Mouse (Mus musculus) intestine, embryonic 14.5 days (tissue): ENCODE measurements around the gene Slc5a3. TPM values are rescaled to one million over a fixed set of nuclear protein-coding genes. Genes with fewer than 3 reads are reported as not detected.

Experiments
- ATAC-seq: fragments of 200-750 bp; cut with Nextera tagmentation; replicated peaks from 2 replicates; pipeline ENCODE4 v1.8.0; 2017; ENCODE audit warnings: low read depth, moderate number of reproducible peaks, moderate TSS enrichment, moderate library complexity; ENCODE audit not compliant: low FRiP score, low TSS enrichment
- DNase-seq: peaks from one replicate; pipeline ENCODE4 v3.0.0-alpha.2; 2018; ENCODE audit warnings: low spot score
- H3K27ac ChIP-seq: fragments of 300-500 bp; sonication (generic); 2 replicates; pipeline ENCODE4 v1.5.1; 2014; ENCODE audit warnings: low read depth, mild to moderate bottlenecking, control low read depth
- H3K27me3 ChIP-seq: fragments of 300-500 bp; sonication (generic); replicated peaks from 2 replicates; pipeline ENCODE4 v1.6.1; 2014; ENCODE audit warnings: low read length, control low read depth; ENCODE audit not compliant: control insufficient read depth, insufficient read depth
- H3K36me3 ChIP-seq: fragments of 300-500 bp; sonication (generic); 2 replicates; pipeline ENCODE4 v1.6.1; 2014; ENCODE audit warnings: low read length, control low read depth; ENCODE audit not compliant: control insufficient read depth, insufficient read depth
- H3K4me1 ChIP-seq: fragments of 300-500 bp; sonication (generic); replicated peaks from 2 replicates; pipeline ENCODE4 v1.6.1; 2014; ENCODE audit warnings: low read length, control low read depth, mixed read lengths; ENCODE audit not compliant: control insufficient read depth, insufficient read depth
- H3K4me2 ChIP-seq: fragments of 300-500 bp; sonication (generic); 2 replicates; pipeline ENCODE4 v1.6.1; 2014; ENCODE audit warnings: low read length
- H3K4me3 ChIP-seq: fragments of 300-500 bp; sonication (generic); 2 replicates; pipeline ENCODE4 v1.5.1; 2014; ENCODE audit warnings: low read depth, low read length, control low read depth, mixed read lengths
- H3K9ac ChIP-seq: fragments of 300-500 bp; sonication (generic); 2 replicates; pipeline ENCODE4 v1.6.1; 2014; ENCODE audit warnings: mild to moderate bottlenecking, low read length
- H3K9me3 ChIP-seq: fragments of 300-500 bp; sonication (generic); 2 replicates; pipeline ENCODE4 v1.6.1; 2016; ENCODE audit warnings: low read length, control low read depth; ENCODE audit not compliant: control insufficient read depth
- WGBS: fragments of 180-500 bp; shearing (Covaris S2); extraction: QIAGEN DNeasy Blood & Tissue Kit; methylation state at CpG from one replicate; pipeline ENCODE4 v1.1.7; 2014; 5-methylcytosine and 5-hydroxymethylcytosine counted together
- polyA plus RNA-seq: library from polyadenylated mRNA; unstranded; fragments of >200 nt; fragmentation: Nextera tagmentation; extraction: Ambion mirVana; gene quantifications from 2 replicates; pipeline ENCODE4 v1.2.1, GENCODE M21; 2014

Slc5a3 gene
- 8.4 and 9.1 TPM in 2 replicates for polyA plus RNA-seq

DNA sequence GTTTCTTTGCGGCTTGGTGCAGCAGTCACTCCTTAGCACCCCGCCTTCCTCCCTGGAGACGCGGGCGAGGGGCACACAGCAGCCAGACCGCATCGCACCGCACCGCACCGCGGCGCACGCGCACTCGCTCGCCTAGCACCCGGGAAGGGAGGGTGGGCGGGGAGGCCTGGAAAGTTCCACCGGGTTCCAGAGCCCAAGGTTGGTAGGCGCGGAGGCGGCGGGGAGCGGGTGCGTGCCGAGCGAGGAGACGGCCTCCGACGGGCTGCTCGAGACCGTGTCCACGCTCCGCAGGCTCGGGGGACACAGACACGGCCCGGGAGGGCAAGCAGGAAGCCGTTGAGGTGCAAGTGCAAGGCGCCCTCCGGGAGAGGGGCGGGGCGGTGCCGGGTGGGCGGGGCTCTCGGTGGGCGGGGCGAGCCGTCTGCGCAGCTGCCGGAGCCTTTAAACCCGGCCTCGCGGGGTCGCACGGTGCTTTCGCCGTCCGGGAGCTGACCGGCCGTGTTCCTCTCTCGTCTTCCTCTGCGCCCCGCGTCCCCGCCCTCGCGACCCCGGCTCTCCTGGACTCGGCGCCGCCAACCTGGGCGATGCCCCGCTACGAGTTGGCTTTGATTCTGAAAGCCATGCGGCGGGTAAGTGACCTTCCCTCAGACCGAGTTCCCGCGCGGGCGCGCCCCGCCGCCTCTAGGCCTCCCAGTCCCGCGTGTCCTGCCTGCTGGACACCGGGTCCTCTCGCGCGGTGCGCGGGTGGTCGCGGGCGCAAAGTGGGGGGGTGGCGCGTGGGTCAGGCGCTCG, at the start of gene Slc5a3, which contains the start of the genes Mrps6 and Gm49711:
Slc5a3 (plus strand) TSS at position 471 of the 792 bp plus-strand sequence.
Mrps6 (plus strand) TSS at position 419 of the 792 bp plus-strand sequence.
Gm49711 (plus strand) TSS at position 465 of the 792 bp plus-strand sequence.
- DNase-seq (peak; percentile 99), ATAC-seq (peak; percentile 93)
- Histone ChIP-seq H3K4me2 (peak within 1 kb of the TSS; percentile 67), H3K4me3 (peak within 1 kb of the TSS; percentile 94), H3K9me3 (peaks cover 6% of the 10 kb centered on the region; the same call in 1 of the 2 replicates), H3K9ac (peak within 1 kb of the TSS; percentile 59), H3K36me3 (peaks cover 16% of the 10 kb centered on the region), H3K27me3 (no peaks in the 10 kb centered on the region), H3K4me1 (peaks cover 18% of the 10 kb centered on the region), H3K27ac (peak within 1 kb of the TSS; percentile 69)
- WGBS = 0% methylated on average over 83 of the region's 99 CpGs

DNA sequence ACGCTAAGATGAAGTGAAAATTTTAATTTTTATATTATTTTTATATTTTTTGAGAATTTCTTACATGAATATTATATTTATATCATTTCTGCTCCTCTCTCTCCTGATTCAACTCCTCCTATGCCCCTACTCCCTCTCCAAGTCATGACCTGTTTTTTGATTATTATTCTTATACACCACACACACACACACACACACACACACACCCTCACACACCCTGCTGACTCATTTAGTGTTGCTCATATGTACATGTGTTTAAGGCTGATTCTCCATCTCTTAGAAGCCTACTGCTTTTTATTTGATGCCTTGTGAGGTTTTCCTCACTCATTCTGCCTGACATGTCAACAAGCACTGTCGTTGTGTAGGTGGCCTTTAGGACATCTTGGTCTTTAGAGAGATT, 48.5 kb upstream of the Slc5a3 start:
- ATAC-seq = no peak
- no peaks in the 10 kb centered on the region for H3K4me1 ChIP-seq
- DNase-seq = no peak
- no peaks in the 10 kb centered on the region for H3K27me3 ChIP-seq
- no peaks in the 10 kb centered on the region for H3K36me3 ChIP-seq
- H3K4me3 ChIP-seq = no peak overlapping the region
- WGBS = 90% methylated on average over 2 of the region's 2 CpGs
- H3K9me3 ChIP-seq = no peaks in the 10 kb centered on the region
- no peak overlapping the region for H3K4me2 ChIP-seq
- no peak overlapping the region for H3K9ac ChIP-seq
- no peak overlapping the region for H3K27ac ChIP-seq

DNA sequence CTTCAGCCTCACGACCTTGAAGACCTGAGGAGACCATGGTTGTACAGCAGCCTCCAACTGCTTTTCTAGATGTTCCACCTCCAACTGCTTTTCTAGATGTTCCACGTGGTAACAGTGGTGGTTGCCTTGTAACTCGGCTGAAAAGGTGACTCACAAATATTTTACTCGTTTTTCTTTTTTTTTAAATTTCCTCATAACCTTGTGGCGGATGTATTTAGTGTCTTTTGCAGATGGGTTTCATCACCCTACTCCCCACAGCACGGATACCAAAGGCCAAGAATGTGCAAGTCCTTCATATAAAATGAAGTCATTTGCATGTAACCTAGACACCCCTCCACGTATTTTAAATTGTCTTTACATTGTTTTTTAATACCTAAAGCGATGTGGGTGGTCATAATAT, 41.3 kb upstream of the Slc5a3 start:
- no peaks in the 10 kb centered on the region for H3K36me3 ChIP-seq
- no peak overlapping the region for H3K27ac ChIP-seq
- no peak overlapping the region for H3K9ac ChIP-seq
- no peak overlapping the region for H3K4me2 ChIP-seq
- no peaks in the 10 kb centered on the region for H3K9me3 ChIP-seq
- no peaks in the 10 kb centered on the region for H3K27me3 ChIP-seq
- ATAC-seq (no peak), DNase-seq (no peak)
- WGBS = 80% methylated on average over 8 of the region's 8 CpGs
- H3K4me1 ChIP-seq = no peaks in the 10 kb centered on the region; the same call in 1 of the 2 replicates
- no peak overlapping the region for H3K4me3 ChIP-seq

DNA sequence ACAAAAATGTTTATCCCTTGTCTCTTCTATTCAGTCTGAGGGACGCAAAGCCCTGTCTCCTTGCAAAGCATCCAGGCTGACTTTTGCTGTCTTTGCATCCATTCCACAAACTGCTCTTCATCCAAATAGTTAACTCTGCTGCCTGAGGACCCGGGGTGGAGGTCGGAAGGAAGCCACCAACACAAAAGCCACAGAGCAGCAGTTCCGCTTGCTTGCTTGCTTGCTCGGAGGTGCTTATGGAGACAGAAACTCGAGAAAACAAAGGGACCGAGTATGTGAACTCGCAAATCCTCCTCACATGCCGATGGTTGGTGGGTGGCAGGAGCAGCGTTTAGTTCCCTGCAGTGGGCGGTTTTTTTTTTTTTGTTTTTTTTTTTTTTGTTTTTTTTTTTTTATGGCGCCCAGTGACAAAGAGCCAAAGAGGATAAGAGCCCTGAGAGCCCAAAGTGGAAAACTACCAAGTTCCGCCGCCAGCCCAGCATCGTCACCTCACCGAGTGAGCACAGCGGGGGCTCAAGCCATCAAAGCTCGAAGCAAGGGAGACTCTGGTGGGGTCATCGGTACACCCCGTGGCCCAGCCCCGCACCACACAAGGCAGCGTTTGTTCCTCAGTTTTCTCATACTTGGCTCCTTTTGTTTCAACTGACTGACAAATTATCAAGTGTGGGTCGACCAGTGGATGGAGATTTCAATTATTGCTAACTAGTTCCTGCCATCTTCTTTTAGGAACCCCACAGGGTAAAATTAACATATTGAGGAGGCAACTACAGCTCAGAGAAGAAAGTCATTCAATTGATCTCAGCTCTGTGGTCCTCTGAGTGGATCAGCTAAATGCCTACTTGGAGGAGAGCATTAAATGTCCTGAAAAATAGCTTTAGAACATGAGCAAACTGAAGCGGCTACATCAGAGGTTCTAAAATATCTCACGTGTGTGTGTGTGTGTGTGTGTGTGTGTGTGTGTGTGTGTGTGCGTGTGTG, 38.7 kb upstream of the Slc5a3 start:
- ATAC-seq (0 out of 2 replicates have a peak, but pooled peaks have one; percentile 60), DNase-seq (peak; percentile 80)
- 11% methylated on average over 26 of the region's 26 CpGs for WGBS
- Histone ChIP-seq H3K9me3 (no peaks in the 10 kb centered on the region), H3K4me3 (peak overlapping the region; percentile 33), H3K27me3 (no peaks in the 10 kb centered on the region), H3K4me1 (no peaks in the 10 kb centered on the region; the same call in 1 of the 2 replicates), H3K4me2 (peak overlapping the region; percentile 60), H3K9ac (peak overlapping the region; percentile 57), H3K27ac (peak overlapping the region; percentile 38), H3K36me3 (no peaks in the 10 kb centered on the region)

DNA sequence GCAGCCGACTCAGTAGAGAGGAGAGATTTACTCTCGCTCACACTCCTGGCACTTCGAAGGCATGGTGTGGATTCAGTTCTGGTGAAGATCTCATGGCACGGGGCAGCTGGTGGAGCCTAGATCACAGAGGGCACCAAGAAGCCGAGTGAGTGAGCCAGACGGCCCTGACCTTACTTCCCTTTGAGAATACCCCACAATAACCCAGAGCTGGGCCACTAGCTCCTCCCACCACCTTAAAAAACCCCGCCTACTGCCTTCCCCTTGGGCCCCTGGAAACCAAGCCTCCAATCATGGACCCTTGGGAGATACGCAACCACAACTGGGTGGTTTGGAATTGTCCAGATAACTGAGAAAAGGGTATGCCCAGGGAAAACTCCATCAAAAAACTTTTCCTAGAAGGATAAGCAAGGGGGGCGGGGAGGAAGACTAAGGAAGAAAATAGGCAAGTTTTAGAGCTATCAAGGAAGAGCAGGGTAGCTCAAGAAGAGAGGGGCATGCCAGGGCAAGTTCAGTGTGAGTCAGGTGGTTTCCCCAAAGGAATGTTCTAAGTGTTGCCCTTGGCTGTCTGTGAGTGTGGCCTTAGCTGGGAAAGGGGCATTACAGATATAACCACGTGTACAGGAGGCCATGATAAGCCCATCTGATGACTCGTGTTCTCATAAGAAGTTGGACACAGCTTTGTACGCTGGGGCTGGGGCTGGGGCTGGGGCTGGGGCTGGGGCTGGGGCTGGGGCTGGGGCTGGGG, 36.3 kb upstream of the Slc5a3 start:
- Histone ChIP-seq H3K4me2 (no peak overlapping the region), H3K27ac (no peak overlapping the region), H3K36me3 (no peaks in the 10 kb centered on the region), H3K4me3 (no peak overlapping the region), H3K27me3 (no peaks in the 10 kb centered on the region), H3K4me1 (no peaks in the 10 kb centered on the region; the same call in 1 of the 2 replicates), H3K9ac (no peak overlapping the region), H3K9me3 (no peaks in the 10 kb centered on the region)
- WGBS = 77% methylated on average over 12 of the region's 12 CpGs
- DNase-seq (no peak), ATAC-seq (no peak)

DNA sequence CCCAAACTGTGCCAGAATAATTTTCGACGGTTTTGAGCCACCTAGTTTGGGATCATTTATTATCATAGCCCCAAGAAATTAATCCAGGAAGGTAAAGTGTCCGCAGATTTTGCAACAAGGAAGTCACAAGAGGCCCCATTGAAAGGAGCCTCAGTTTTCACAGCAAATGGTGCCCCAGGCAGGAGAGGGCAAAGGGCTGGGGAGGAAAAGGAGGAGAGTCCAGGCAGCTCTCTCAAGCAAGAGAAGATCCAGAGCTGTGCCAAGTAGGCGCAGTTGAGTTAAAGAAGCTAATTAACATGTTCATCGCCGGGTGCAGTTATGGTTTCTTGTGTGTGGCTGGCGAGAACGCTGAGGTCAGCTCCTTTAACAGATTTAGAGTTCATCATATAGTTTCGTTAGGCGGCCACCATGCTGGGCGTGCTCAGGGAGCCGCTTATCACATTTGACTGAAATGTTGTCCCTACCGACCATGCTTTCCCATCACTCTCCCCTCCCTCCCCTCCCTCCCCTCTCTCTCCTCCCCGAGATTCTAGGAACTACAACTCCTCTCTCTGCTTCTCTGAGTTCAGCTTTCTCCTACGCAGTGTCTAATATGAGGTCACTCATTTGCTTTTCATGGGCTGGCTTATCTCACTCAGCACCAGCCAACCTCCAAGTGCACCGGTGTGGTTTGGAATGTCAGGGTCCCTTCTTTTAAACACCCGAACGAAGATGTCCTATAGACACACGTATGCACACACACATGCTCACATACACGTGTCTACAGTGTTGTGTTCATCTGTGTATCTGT, 35.4 kb upstream of the Slc5a3 start:
- H3K4me1 ChIP-seq = no peaks in the 10 kb centered on the region; the same call in 1 of the 2 replicates
- no peaks in the 10 kb centered on the region for H3K27me3 ChIP-seq
- DNase-seq (no peak), ATAC-seq (no peak)
- H3K4me3 ChIP-seq = no peak overlapping the region
- no peak overlapping the region for H3K4me2 ChIP-seq
- H3K9me3 ChIP-seq = no peaks in the 10 kb centered on the region
- H3K27ac ChIP-seq = no peak overlapping the region
- H3K9ac ChIP-seq = no peak overlapping the region
- WGBS = 62% methylated on average over 20 of the region's 20 CpGs
- H3K36me3 ChIP-seq = no peaks in the 10 kb centered on the region

DNA sequence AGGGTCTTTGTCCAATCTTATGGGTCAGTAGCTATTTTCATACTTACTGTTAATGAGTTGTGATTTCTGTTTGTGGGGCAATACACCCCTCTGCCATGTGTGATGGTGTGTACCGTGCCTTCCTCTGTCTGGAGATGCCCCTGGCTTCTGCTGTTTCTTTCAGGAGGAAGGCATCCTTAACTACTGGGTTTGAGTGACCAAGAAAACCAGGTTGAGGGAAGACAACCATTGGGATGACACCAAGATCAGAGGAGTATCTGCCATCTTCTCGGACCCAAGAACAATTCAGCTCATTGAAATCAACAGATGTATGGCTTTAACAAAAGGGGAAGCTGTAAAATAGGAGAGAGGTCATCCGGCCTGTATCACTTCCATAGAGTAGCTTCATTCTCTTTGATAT, 24.8 kb upstream of the Slc5a3 start:
- no peak overlapping the region for H3K4me3 ChIP-seq
- 0 out of 2 replicates have a peak, but pooled peaks cover 4% of the 10 kb centered on the region for H3K4me1 ChIP-seq
- H3K36me3 ChIP-seq = no peaks in the 10 kb centered on the region
- 93% methylated on average over 3 of the region's 3 CpGs for WGBS
- no peak overlapping the region for H3K27ac ChIP-seq
- H3K9me3 ChIP-seq = no peaks in the 10 kb centered on the region
- H3K4me2 ChIP-seq = no peak overlapping the region
- ATAC-seq (no peak), DNase-seq (no peak)
- no peak overlapping the region for H3K9ac ChIP-seq
- H3K27me3 ChIP-seq = no peaks in the 10 kb centered on the region
